Mouse (Mus musculus) thymus, postnatal 14 days (tissue): ENCODE results near the gene Zfp451.
"Not testable (repeated sequence)": the region's sequence is repeated elsewhere in the genome, so short reads cannot be mapped to it uniquely, and the experiment has no call there.

Source experiments
- DNase-seq: peaks from one replicate; pipeline ENCODE4 v3.0.0; 2021

Gene Zfp451

GRCm38 (mm10) chr1:33813868-33814794, at the start of gene Zfp451:
TSS of gene Zfp451 (minus strand) at chr1:33814595.
- peak; percentile 92 for DNase-seq

GRCm38 (mm10) chr1:33846807-33847206, 32.4 kb upstream of the Zfp451 start:
- no peak for DNase-seq

- no peak for DNase-seq
Measured at GRCm38 (mm10) chr1:33843823-33844222, 29.4 kb upstream of the Zfp451 start.

GRCm38 (mm10) chr1:33838952-33839351, 24.6 kb upstream of the Zfp451 start:
- DNase-seq, result not testable (repeated sequence)

- no peak for DNase-seq
Measured at GRCm38 (mm10) chr1:33830586-33830985, 16.2 kb upstream of the Zfp451 start.

GRCm38 (mm10) chr1:33817931-33818330, 3.5 kb upstream of the Zfp451 start:
- no peak for DNase-seq

GRCm38 (mm10) chr1:33813495-33813867, 914 bp downstream of the Zfp451 start:
- no peak for DNase-seq

GRCm38 (mm10) chr1:33803323-33803722, 11.1 kb downstream of the Zfp451 start:
- DNase-seq, result no peak

- DNase-seq, result no peak
Measured at GRCm38 (mm10) chr1:33799620-33800019, 14.8 kb downstream of the Zfp451 start.

- DNase-seq, result no peak
Measured at GRCm38 (mm10) chr1:33788493-33788892, 25.9 kb downstream of the Zfp451 start.

- DNase-seq, result no peak
Measured at GRCm38 (mm10) chr1:33788072-33788471, 26.3 kb downstream of the Zfp451 start.

GRCm38 (mm10) chr1:33784561-33784960, 29.8 kb downstream of the Zfp451 start:
- no peak for DNase-seq

GRCm38 (mm10) chr1:33776175-33776611, 38.2 kb downstream of the Zfp451 start:
- DNase-seq, result no peak

- no peak for DNase-seq
Measured at GRCm38 (mm10) chr1:33772106-33772505, 42.3 kb downstream of the Zfp451 start.

- no peak for DNase-seq
Measured at GRCm38 (mm10) chr1:33771621-33772020, 42.8 kb downstream of the Zfp451 start.

GRCm38 (mm10) chr1:33768827-33769226, 45.6 kb downstream of the Zfp451 start:
- DNase-seq, result no peak

- DNase-seq, result no peak
Measured at GRCm38 (mm10) chr1:33768091-33768787, 46.2 kb downstream of the Zfp451 start.

GRCm38 (mm10) chr1:33766520-33767508, 47.6 kb downstream of the Zfp451 start:
- DNase-seq, result no peak

GRCm38 (mm10) chr1:33765468-33766080, 48.8 kb downstream of the Zfp451 start:
- DNase-seq, result no peak

GRCm38 (mm10) chr1:33763826-33764225, 50.6 kb downstream of the Zfp451 start:
- DNase-seq, result no peak

- peak; percentile 15 for DNase-seq
Measured at GRCm38 (mm10) chr1:33758488-33758887, 55.9 kb downstream of the Zfp451 start.

GRCm38 (mm10) chr1:33757491-33758041, 56.8 kb downstream of the Zfp451 start, which contains the start of gene Bag2:
TSS of gene Bag2 (minus strand) at chr1:33757795.
- peak; percentile 58 for DNase-seq
